Comparison of ENCODE assay signal across 8 mouse cellular contexts in genomic region chr2:13574066-13574800, GRCm38 (mm10). TPM values are rescaled to one million over a fixed set of nuclear protein-coding genes. Genes with fewer than 3 reads are reported as not detected.
DNase-seq lines count a peak whose midpoint lies in the region; ATAC-seq lines count a peak whose summit lies in the region.

No protein-coding gene starts in this region.

- no peaks in the 10 kb centered on the region for H3K27me3 ChIP-seq in midbrain, embryonic 16.5 days (ENCODE audit: control insufficient read depth, insufficient read depth, low read depth, low read length)

- peak overlapping the region; percentile 71 for H3K4me3 ChIP-seq in midbrain, embryonic 16.5 days (ENCODE audit: low read depth, low read length)

- H3K4me1 ChIP-seq in midbrain, embryonic 16.5 days (ENCODE audit: control insufficient read depth, insufficient read depth, low read length): peaks cover 15% of the 10 kb centered on the region

- no peaks in the 10 kb centered on the region for H3K36me3 ChIP-seq in midbrain, embryonic 16.5 days (ENCODE audit: control insufficient read depth, insufficient read depth, low read length)

- no peaks in the 10 kb centered on the region for H3K9me3 ChIP-seq in midbrain, embryonic 16.5 days (replicated peaks; ENCODE audit: control insufficient read depth, low read length, poor library complexity, severe bottlenecking)

- H3K27ac ChIP-seq in midbrain, embryonic 16.5 days (ENCODE audit: low read length): peak overlapping the region; percentile 86

- WGBS in midbrain, embryonic 16.5 days: under 1% methylated on average over 46 of the region's 46 CpGs

- H3K4me2 ChIP-seq in midbrain, embryonic 16.5 days (ENCODE audit: low read length): peak overlapping the region; percentile 92

- H3K9ac ChIP-seq in midbrain, embryonic 16.5 days (ENCODE audit: low read depth, low read length): peak overlapping the region; percentile 79

- ATAC-seq in inflammation-experienced regulatory T-cells, adult 6 months: peak; percentile 55
- ATAC-seq in midbrain, embryonic 16.5 days: peak; percentile 94

- intact Hi-C loops in left cerebral cortex, postnatal 10 days (cut with DNase I): loop anchor here (10.0 kb wide), 1 partner anchor 159 kb away; no protein-coding TSS in a partner anchor
- intact Hi-C loops in gastrocnemius, postnatal 14 days (cut with DNase I; ENCODE audit: low total_unique reads): no loop called here

- peak; percentile 36 to 87 for DNase-seq in left cerebral cortex, postnatal 10 days (ENCODE audit: extremely low spot score in 1 of 2, low spot score in 2 of 2)
- DNase-seq in left cerebral cortex, adult 9 months (ENCODE audit: low spot score in 2 of 2): no peak
- peak; percentile 67 to 70 for DNase-seq in cerebellum, postnatal 14 days
- peak; percentile 88 for DNase-seq in gastrocnemius, postnatal 14 days
- peak; percentile 77 for DNase-seq in liver
- peak; percentile 76 to 81 for DNase-seq in spleen, postnatal 36 days (ENCODE audit: low spot score in 2 of 2)

RNA-seq across cellular contexts. Expression of gene Vim, which starts 0.5 kb away (rescaled TPM):
- 10 to 100 TPM; 85.9 to 87.7 TPM for total RNA-seq in left cerebral cortex, postnatal 10 days (2021)
- total RNA-seq in gastrocnemius, postnatal 14 days (2021): 100 to 1,000 TPM; 423 to 456 TPM
- polyA plus RNA-seq in inflammation-experienced regulatory T-cells, adult 6 months (2017; shearing (Covaris generic)): 100 to 1,000 TPM; 319 to 903 (median 331) TPM
- polyA plus RNA-seq in midbrain, embryonic 16.5 days (2015; fragmentation: Nextera tagmentation; extraction: Ambion mirVana): 306 and 363 TPM in 2 replicates

RNA-seq across cellular contexts. Expression of gene Trdmt1, which starts 29.8 kb away (rescaled TPM):
- total RNA-seq in left cerebral cortex, postnatal 10 days (2021): 1 to 10 TPM; 6.5 to 6.6 TPM
- 1 to 10 TPM; 3.7 to 3.9 TPM for total RNA-seq in gastrocnemius, postnatal 14 days (2021)
- polyA plus RNA-seq in inflammation-experienced regulatory T-cells, adult 6 months (2017; shearing (Covaris generic)): 10 to 100 TPM; 14.5 to 17.6 (median 15.4) TPM
- 7.3 and 8.5 TPM in 2 replicates for polyA plus RNA-seq in midbrain, embryonic 16.5 days (2015; fragmentation: Nextera tagmentation; extraction: Ambion mirVana)

Comparison
In these comparisons a context has a peak if more than half of its experiments do, and no peak if none do; other contexts are left out.
1. DNase-seq: peak in left cerebral cortex, postnatal 10 days (2 of 2), cerebellum, postnatal 14 days (2 of 2), gastrocnemius, postnatal 14 days (single experiment), liver (single experiment) and spleen, postnatal 36 days (2 of 2); none in left cerebral cortex, adult 9 months (0 of 2).
2. RNA of gene Vim, which starts 0.5 kb away (total RNA-seq): 423 to 456 TPM in gastrocnemius, postnatal 14 days; 85.9 to 87.7 TPM in left cerebral cortex, postnatal 10 days; every median in the first group is over 4 times any median in the second.